Mouse (Mus musculus) embryonic facial prominence, embryonic 15.5 days (tissue): ENCODE measurements around the gene Gpn3. TPM values are rescaled to one million over a fixed set of nuclear protein-coding genes. Genes with fewer than 3 reads are reported as not detected.

Experiments used
- ATAC-seq: fragments of 200-750 bp; cut with Nextera tagmentation; 2 replicates; pipeline ENCODE4 v1.8.0; 2017; ENCODE audit warnings: low read depth, moderate TSS enrichment; ENCODE audit not compliant: insufficient number of reproducible peaks, low FRiP score, low TSS enrichment
- H3K27ac ChIP-seq: fragments of 300-500 bp; sonication (generic); replicated peaks from 2 replicates; pipeline ENCODE4 v1.5.1; 2015; ENCODE audit warnings: mild to moderate bottlenecking, inconsistent platforms
- H3K27me3 ChIP-seq: fragments of 300-500 bp; sonication (generic); 2 replicates; pipeline ENCODE4 v1.6.1; 2015; ENCODE audit warnings: inconsistent platforms
- H3K36me3 ChIP-seq: fragments of 300-500 bp; sonication (generic); 2 replicates; pipeline ENCODE4 v1.6.1; 2015; ENCODE audit warnings: mild to moderate bottlenecking, inconsistent platforms
- H3K4me1 ChIP-seq: fragments of 300-500 bp; sonication (generic); 2 replicates; pipeline ENCODE4 v1.6.1; 2015; ENCODE audit warnings: inconsistent platforms
- H3K4me2 ChIP-seq: fragments of 300-500 bp; sonication (generic); replicated peaks from 2 replicates; pipeline ENCODE4 v1.6.1; 2015; ENCODE audit warnings: mild to moderate bottlenecking, inconsistent platforms
- H3K4me3 ChIP-seq: fragments of 300-500 bp; sonication (generic); replicated peaks from 2 replicates; pipeline ENCODE4 v1.5.1; 2015; ENCODE audit warnings: mild to moderate bottlenecking, inconsistent platforms
- H3K9ac ChIP-seq: fragments of 300-500 bp; sonication (generic); 2 replicates; pipeline ENCODE4 v1.6.1; 2015; ENCODE audit warnings: inconsistent platforms
- H3K9me3 ChIP-seq: fragments of 300-500 bp; sonication (generic); replicated peaks from 2 replicates; pipeline ENCODE4 v1.6.1; 2016; ENCODE audit warnings: inconsistent platforms
- WGBS: fragments of 180-500 bp; shearing (Covaris S2); methylation state at CpG from one replicate; pipeline ENCODE4 v1.1.7; 2015; 5-methylcytosine and 5-hydroxymethylcytosine counted together
- polyA plus RNA-seq: library from polyadenylated mRNA; unstranded; fragments of >200 nt; fragmentation: Nextera tagmentation; extraction: Ambion mirVana; gene quantifications from 2 replicates; pipeline ENCODE4 v1.2.1, GENCODE M21; 2015

The Gpn3 gene
- 61.3 and 64.5 TPM in 2 replicates for polyA plus RNA-seq

- Histone ChIP-seq H3K9ac (peak within 1 kb of the TSS; percentile 74), H3K27me3 (no peaks in the 10 kb centered on the region), H3K27ac (peak within 1 kb of the TSS; percentile 94), H3K4me1 (peaks cover 12% of the 10 kb centered on the region), H3K4me2 (peak within 1 kb of the TSS; percentile 69), H3K9me3 (no peaks in the 10 kb centered on the region), H3K4me3 (peak within 1 kb of the TSS; percentile 69), H3K36me3 (peaks cover 39% of the 10 kb centered on the region)
- WGBS = under 1% methylated on average over 38 of the region's 46 CpGs
- ATAC-seq = peak; percentile 79
Observed at GRCm38 (mm10) chr5:122371591-122372191, at the start of gene Gpn3. Gpn3 (plus strand) TSS chr5:122371876.

GRCm38 (mm10) chr5:122323523-122323922 lies 48.2 kb upstream of the Gpn3 start:
- Histone ChIP-seq H3K4me3 (no peak overlapping the region), H3K36me3 (peaks cover 37% of the 10 kb centered on the region), H3K27ac (no peak overlapping the region), H3K27me3 (no peaks in the 10 kb centered on the region), H3K4me1 (no peaks in the 10 kb centered on the region), H3K9ac (no peak overlapping the region), H3K4me2 (no peak overlapping the region), H3K9me3 (no peaks in the 10 kb centered on the region)
- no peak for ATAC-seq
- 67% methylated on average over 8 of the region's 8 CpGs for WGBS

- Histone ChIP-seq H3K9ac (no peak overlapping the region), H3K27ac (no peak overlapping the region), H3K27me3 (no peaks in the 10 kb centered on the region), H3K4me3 (no peak overlapping the region), H3K36me3 (peaks cover 37% of the 10 kb centered on the region), H3K4me1 (no peaks in the 10 kb centered on the region), H3K4me2 (no peak overlapping the region), H3K9me3 (no peaks in the 10 kb centered on the region)
- WGBS = 89% methylated on average over 23 of the region's 23 CpGs
- no peak for ATAC-seq
Observed at GRCm38 (mm10) chr5:122324608-122325431, 46.9 kb upstream of the Gpn3 start.

- no peak for ATAC-seq
- WGBS = 86% methylated on average over 8 of the region's 8 CpGs
- Histone ChIP-seq H3K36me3 (peaks cover 36% of the 10 kb centered on the region), H3K9ac (no peak overlapping the region), H3K4me2 (no peak overlapping the region), H3K4me1 (no peaks in the 10 kb centered on the region), H3K27me3 (no peaks in the 10 kb centered on the region), H3K4me3 (no peak overlapping the region), H3K9me3 (no peaks in the 10 kb centered on the region), H3K27ac (no peak overlapping the region)
Observed at GRCm38 (mm10) chr5:122325477-122325876, 46.2 kb upstream of the Gpn3 start.

- Histone ChIP-seq H3K27me3 (no peaks in the 10 kb centered on the region), H3K9me3 (no peaks in the 10 kb centered on the region), H3K9ac (no peak overlapping the region), H3K4me3 (no peak overlapping the region), H3K27ac (no peak overlapping the region), H3K4me1 (no peaks in the 10 kb centered on the region), H3K36me3 (peaks cover 21% of the 10 kb centered on the region), H3K4me2 (no peak overlapping the region)
- ATAC-seq = no peak
- WGBS = 76% methylated on average over 3 of the region's 3 CpGs
Observed at GRCm38 (mm10) chr5:122327283-122327682, 44.4 kb upstream of the Gpn3 start.

- Histone ChIP-seq H3K27ac (no peak overlapping the region), H3K4me3 (no peak overlapping the region), H3K36me3 (peaks cover 4% of the 10 kb centered on the region; the same call in 1 of the 2 replicates), H3K4me2 (no peak overlapping the region), H3K4me1 (no peaks in the 10 kb centered on the region), H3K9me3 (no peaks in the 10 kb centered on the region), H3K27me3 (no peaks in the 10 kb centered on the region), H3K9ac (no peak overlapping the region)
- ATAC-seq = no peak
- WGBS = 79% methylated on average over 4 of the region's 4 CpGs
Observed at GRCm38 (mm10) chr5:122330269-122330668, 41.4 kb upstream of the Gpn3 start.

GRCm38 (mm10) chr5:122334682-122335081 lies 37.0 kb upstream of the Gpn3 start:
- H3K36me3 ChIP-seq = no peaks in the 10 kb centered on the region
- ATAC-seq = no peak
- H3K9me3 ChIP-seq = no peaks in the 10 kb centered on the region
- 71% methylated on average over 3 of the region's 3 CpGs for WGBS
- no peak overlapping the region for H3K4me2 ChIP-seq
- H3K9ac ChIP-seq = no peak overlapping the region
- no peaks in the 10 kb centered on the region for H3K27me3 ChIP-seq
- no peaks in the 10 kb centered on the region for H3K4me1 ChIP-seq
- H3K4me3 ChIP-seq = no peak overlapping the region
- H3K27ac ChIP-seq = no peak overlapping the region

- ATAC-seq = no peak
- H3K9me3 ChIP-seq = no peaks in the 10 kb centered on the region
- WGBS = 85% methylated on average over 7 of the region's 7 CpGs
- no peak overlapping the region for H3K4me2 ChIP-seq
- no peak overlapping the region for H3K27ac ChIP-seq
- H3K9ac ChIP-seq = no peak overlapping the region
- no peaks in the 10 kb centered on the region for H3K4me1 ChIP-seq
- H3K4me3 ChIP-seq = no peak overlapping the region
- no peaks in the 10 kb centered on the region for H3K36me3 ChIP-seq
- H3K27me3 ChIP-seq = no peaks in the 10 kb centered on the region
Observed at GRCm38 (mm10) chr5:122336554-122337294, 35.0 kb upstream of the Gpn3 start.

- Histone ChIP-seq H3K4me2 (no peak overlapping the region), H3K4me3 (no peak overlapping the region), H3K9ac (no peak overlapping the region), H3K27ac (no peak overlapping the region), H3K9me3 (no peaks in the 10 kb centered on the region), H3K4me1 (no peaks in the 10 kb centered on the region), H3K27me3 (no peaks in the 10 kb centered on the region), H3K36me3 (no peaks in the 10 kb centered on the region)
- ATAC-seq = no peak
- WGBS = 78% methylated on average over 1 of the region's 1 CpGs
Observed at GRCm38 (mm10) chr5:122342874-122343273, 28.8 kb upstream of the Gpn3 start.

- ATAC-seq = no peak
- no peak overlapping the region for H3K27ac ChIP-seq
- H3K4me3 ChIP-seq = no peak overlapping the region
- no peaks in the 10 kb centered on the region for H3K36me3 ChIP-seq
- H3K4me2 ChIP-seq = no peak overlapping the region
- H3K27me3 ChIP-seq = no peaks in the 10 kb centered on the region
- WGBS = 46% methylated on average over 7 of the region's 7 CpGs
- H3K9ac ChIP-seq = no peak overlapping the region
- H3K4me1 ChIP-seq = no peaks in the 10 kb centered on the region
- H3K9me3 ChIP-seq = no peaks in the 10 kb centered on the region
Observed at GRCm38 (mm10) chr5:122343768-122344167, 27.9 kb upstream of the Gpn3 start.

GRCm38 (mm10) chr5:122344260-122344659 lies 27.4 kb upstream of the Gpn3 start:
- Histone ChIP-seq H3K27ac (no peak overlapping the region), H3K9me3 (no peaks in the 10 kb centered on the region), H3K36me3 (no peaks in the 10 kb centered on the region), H3K27me3 (no peaks in the 10 kb centered on the region), H3K4me3 (no peak overlapping the region), H3K4me1 (no peaks in the 10 kb centered on the region), H3K4me2 (no peak overlapping the region), H3K9ac (no peak overlapping the region)
- 7% methylated on average over 5 of the region's 5 CpGs for WGBS
- ATAC-seq = no peak
